Mouse (Mus musculus): ENCODE measurements around the gene Ppm1l. TPM values are rescaled to one million over a fixed set of nuclear protein-coding genes. Genes with fewer than 3 reads are reported as not detected.
"Not testable (repeated sequence)": the region's sequence is repeated elsewhere in the genome, so short reads cannot be mapped to it uniquely, and the experiment has no call there.

The Ppm1l gene
- polyA plus RNA-seq, 1 experiment from 2014 or later = 24.4 TPM

GRCm38 (mm10) chr3:69403196-69403595, 86.5 kb downstream of the Ppm1l start:
- peaks cover 5% of the 10 kb centered on the region for H3K9me3 ChIP-seq (ENCODE audit: control insufficient read depth, low read length)
- 91% methylated on average over 5 of the region's 5 CpGs for WGBS
- ATAC-seq = no peak
- H3K4me2 ChIP-seq (ENCODE audit: low read length) = no peak overlapping the region
- no peak overlapping the region for H3K9ac ChIP-seq (replicated peaks; ENCODE audit: low read depth, low read length)
- no peak overlapping the region for H3K27ac ChIP-seq (ENCODE audit: low read length)
- H3K4me1 ChIP-seq (replicated peaks; ENCODE audit: control insufficient read depth, insufficient read depth, low read length) = no peaks in the 10 kb centered on the region
- H3K4me3 ChIP-seq (replicated peaks; ENCODE audit: low read length) = no peak overlapping the region
- no peaks in the 10 kb centered on the region for H3K36me3 ChIP-seq (ENCODE audit: control insufficient read depth, insufficient read depth)
- H3K27me3 ChIP-seq (replicated peaks; ENCODE audit: control insufficient read depth, insufficient read depth, low read length) = no peaks in the 10 kb centered on the region

- Histone ChIP-seq H3K9me3 (ENCODE audit: control insufficient read depth, low read length) (peaks cover 5% of the 10 kb centered on the region), H3K4me1 (replicated peaks; ENCODE audit: control insufficient read depth, insufficient read depth, low read length) (no peaks in the 10 kb centered on the region), H3K9ac (replicated peaks; ENCODE audit: low read depth, low read length) (no peak overlapping the region), H3K4me2 (ENCODE audit: low read length) (no peak overlapping the region), H3K27me3 (replicated peaks; ENCODE audit: control insufficient read depth, insufficient read depth, low read length) (no peaks in the 10 kb centered on the region), H3K27ac (ENCODE audit: low read length) (no peak overlapping the region), H3K36me3 (ENCODE audit: control insufficient read depth, insufficient read depth) (no peaks in the 10 kb centered on the region), H3K4me3 (replicated peaks; ENCODE audit: low read length) (no peak overlapping the region)
- ATAC-seq = peak; percentile 73; the same call in 1 of the 2 replicates
- WGBS = 42% methylated on average over 5 of the region's 5 CpGs
Measured at GRCm38 (mm10) chr3:69406210-69406895, 89.7 kb downstream of the Ppm1l start.

GRCm38 (mm10) chr3:69408064-69408463, 91.4 kb downstream of the Ppm1l start:
- no peak for ATAC-seq
- WGBS = 91% methylated on average over 3 of the region's 3 CpGs

GRCm38 (mm10) chr3:69416112-69416511, 99.5 kb downstream of the Ppm1l start:
- no peak overlapping the region for H3K4me3 ChIP-seq (replicated peaks; ENCODE audit: low read length)
- H3K36me3 ChIP-seq (ENCODE audit: control insufficient read depth, insufficient read depth) = no peaks in the 10 kb centered on the region
- H3K4me1 ChIP-seq (replicated peaks; ENCODE audit: control insufficient read depth, insufficient read depth, low read length) = no peaks in the 10 kb centered on the region
- no peak overlapping the region for H3K4me2 ChIP-seq (ENCODE audit: low read length)
- no peak overlapping the region for H3K27ac ChIP-seq (ENCODE audit: low read length)
- no peak overlapping the region for H3K9ac ChIP-seq (replicated peaks; ENCODE audit: low read depth, low read length)
- ATAC-seq = no peak
- no peaks in the 10 kb centered on the region for H3K27me3 ChIP-seq (replicated peaks; ENCODE audit: control insufficient read depth, insufficient read depth, low read length)
- 89% methylated on average over 6 of the region's 6 CpGs for WGBS
- no peaks in the 10 kb centered on the region for H3K9me3 ChIP-seq (ENCODE audit: control insufficient read depth, low read length)

More at GRCm38 (mm10) chr3:69408064-69408463, 91.4 kb downstream of the Ppm1l start:
- Histone ChIP-seq H3K27ac (ENCODE audit: low read length) (no peak overlapping the region), H3K27me3 (replicated peaks; ENCODE audit: control insufficient read depth, insufficient read depth, low read length) (no peaks in the 10 kb centered on the region), H3K4me3 (replicated peaks; ENCODE audit: low read length) (no peak overlapping the region), H3K9ac (replicated peaks; ENCODE audit: low read depth, low read length) (no peak overlapping the region), H3K36me3 (ENCODE audit: control insufficient read depth, insufficient read depth) (no peaks in the 10 kb centered on the region), H3K4me1 (replicated peaks; ENCODE audit: control insufficient read depth, insufficient read depth, low read length) (no peaks in the 10 kb centered on the region), H3K9me3 (ENCODE audit: control insufficient read depth, low read length) (peaks cover 3% of the 10 kb centered on the region; the same call in 1 of the 2 replicates), H3K4me2 (ENCODE audit: low read length) (no peak overlapping the region)

- no peaks in the 10 kb centered on the region for H3K36me3 ChIP-seq (ENCODE audit: control insufficient read depth, insufficient read depth)
- no peak overlapping the region for H3K27ac ChIP-seq (ENCODE audit: low read length)
- peaks cover 8% of the 10 kb centered on the region; the same call in 1 of the 2 replicates for H3K4me1 ChIP-seq (replicated peaks; ENCODE audit: control insufficient read depth, insufficient read depth, low read length)
- H3K9me3 ChIP-seq (ENCODE audit: control insufficient read depth, low read length) = no peaks in the 10 kb centered on the region
- H3K4me2 ChIP-seq (ENCODE audit: low read length) = no peak overlapping the region
- ATAC-seq = no peak
- H3K27me3 ChIP-seq (replicated peaks; ENCODE audit: control insufficient read depth, insufficient read depth, low read length) = no peaks in the 10 kb centered on the region
- H3K4me3 ChIP-seq (replicated peaks; ENCODE audit: low read length) = no peak overlapping the region
- no peak overlapping the region for H3K9ac ChIP-seq (replicated peaks; ENCODE audit: low read depth, low read length)
- WGBS = 51% methylated on average over 3 of the region's 3 CpGs
Measured at GRCm38 (mm10) chr3:69422741-69423140, 106.1 kb downstream of the Ppm1l start.

GRCm38 (mm10) chr3:69423371-69423770, 106.7 kb downstream of the Ppm1l start:
- no peak overlapping the region for H3K4me2 ChIP-seq (ENCODE audit: low read length)
- 49% methylated on average over 4 of the region's 4 CpGs for WGBS
- H3K27me3 ChIP-seq (replicated peaks; ENCODE audit: control insufficient read depth, insufficient read depth, low read length) = no peaks in the 10 kb centered on the region
- no peaks in the 10 kb centered on the region for H3K36me3 ChIP-seq (ENCODE audit: control insufficient read depth, insufficient read depth)
- no peak overlapping the region for H3K9ac ChIP-seq (replicated peaks; ENCODE audit: low read depth, low read length)
- no peaks in the 10 kb centered on the region for H3K9me3 ChIP-seq (ENCODE audit: control insufficient read depth, low read length)
- ATAC-seq = peak; percentile 18; the same call in 1 of the 2 replicates
- H3K4me1 ChIP-seq (replicated peaks; ENCODE audit: control insufficient read depth, insufficient read depth, low read length) = peaks cover 14% of the 10 kb centered on the region; the same call in 1 of the 2 replicates
- H3K27ac ChIP-seq (ENCODE audit: low read length) = no peak overlapping the region
- no peak overlapping the region for H3K4me3 ChIP-seq (replicated peaks; ENCODE audit: low read length)

GRCm38 (mm10) chr3:69424781-69425180, 108.1 kb downstream of the Ppm1l start:
- H3K4me3 ChIP-seq (replicated peaks; ENCODE audit: low read length); H3K27ac ChIP-seq (ENCODE audit: low read length); H3K9me3 ChIP-seq (ENCODE audit: control insufficient read depth, low read length); H3K36me3 ChIP-seq (ENCODE audit: control insufficient read depth, insufficient read depth); H3K9ac ChIP-seq (replicated peaks; ENCODE audit: low read depth, low read length); ATAC-seq; H3K27me3 ChIP-seq (replicated peaks; ENCODE audit: control insufficient read depth, insufficient read depth, low read length); H3K4me2 ChIP-seq (ENCODE audit: low read length): not testable (repeated sequence)
- H3K4me1 ChIP-seq (replicated peaks; ENCODE audit: control insufficient read depth, insufficient read depth, low read length) = peaks cover 14% of the 10 kb centered on the region; the same call in 1 of the 2 replicates
- WGBS = 86% methylated on average over 2 of the region's 2 CpGs

- Histone ChIP-seq H3K9me3 (ENCODE audit: control insufficient read depth, low read length) (no peaks in the 10 kb centered on the region), H3K27me3 (replicated peaks; ENCODE audit: control insufficient read depth, insufficient read depth, low read length) (no peaks in the 10 kb centered on the region), H3K4me2 (ENCODE audit: low read length) (no peak overlapping the region), H3K4me3 (replicated peaks; ENCODE audit: low read length) (no peak overlapping the region), H3K9ac (replicated peaks; ENCODE audit: low read depth, low read length) (no peak overlapping the region), H3K36me3 (ENCODE audit: control insufficient read depth, insufficient read depth) (no peaks in the 10 kb centered on the region), H3K4me1 (replicated peaks; ENCODE audit: control insufficient read depth, insufficient read depth, low read length) (peaks cover 14% of the 10 kb centered on the region; the same call in 1 of the 2 replicates), H3K27ac (ENCODE audit: low read length) (no peak overlapping the region)
- no peak for ATAC-seq
- 69% methylated on average over 4 of the region's 4 CpGs for WGBS
Measured at GRCm38 (mm10) chr3:69427259-69427658, 110.6 kb downstream of the Ppm1l start.

GRCm38 (mm10) chr3:69428221-69428620, 111.6 kb downstream of the Ppm1l start:
- Histone ChIP-seq H3K27ac (ENCODE audit: low read length) (0 out of 2 replicates have a peak overlapping the region, but pooled peaks have one; percentile 13), H3K9ac (replicated peaks; ENCODE audit: low read depth, low read length) (no peak overlapping the region), H3K27me3 (replicated peaks; ENCODE audit: control insufficient read depth, insufficient read depth, low read length) (no peaks in the 10 kb centered on the region), H3K4me3 (replicated peaks; ENCODE audit: low read length) (no peak overlapping the region), H3K4me2 (ENCODE audit: low read length) (no peak overlapping the region), H3K9me3 (ENCODE audit: control insufficient read depth, low read length) (no peaks in the 10 kb centered on the region), H3K36me3 (ENCODE audit: control insufficient read depth, insufficient read depth) (no peaks in the 10 kb centered on the region), H3K4me1 (replicated peaks; ENCODE audit: control insufficient read depth, insufficient read depth, low read length) (peaks cover 9% of the 10 kb centered on the region; the same call in 1 of the 2 replicates)
- ATAC-seq = no peak
- whole genome bisulfite sequencing = 16% methylated on average over 3 of the region's 3 CpGs
